Mouse (Mus musculus) lung, adult 18-20 months (tissue): Measurements from ENCODE around the gene Arhgef38.

Experiments
- DNase-seq, 2 experiments: peaks; one replicate each; pipeline ENCODE4 v3.0.0; 2022; ENCODE audit warnings: mixed read lengths in 2 of 2

Arhgef38 gene

GRCm38 (mm10) chr3:133091664-133092273, 143.0 kb downstream of the Arhgef38 start, which contains the start of the genes Ints12 and Gstcd:
Ints12 (plus strand) TSS chr3:133091840.
Gstcd (minus strand) TSS chr3:133092033.
- peak; percentile 91 to 92 for DNase-seq

DNA sequence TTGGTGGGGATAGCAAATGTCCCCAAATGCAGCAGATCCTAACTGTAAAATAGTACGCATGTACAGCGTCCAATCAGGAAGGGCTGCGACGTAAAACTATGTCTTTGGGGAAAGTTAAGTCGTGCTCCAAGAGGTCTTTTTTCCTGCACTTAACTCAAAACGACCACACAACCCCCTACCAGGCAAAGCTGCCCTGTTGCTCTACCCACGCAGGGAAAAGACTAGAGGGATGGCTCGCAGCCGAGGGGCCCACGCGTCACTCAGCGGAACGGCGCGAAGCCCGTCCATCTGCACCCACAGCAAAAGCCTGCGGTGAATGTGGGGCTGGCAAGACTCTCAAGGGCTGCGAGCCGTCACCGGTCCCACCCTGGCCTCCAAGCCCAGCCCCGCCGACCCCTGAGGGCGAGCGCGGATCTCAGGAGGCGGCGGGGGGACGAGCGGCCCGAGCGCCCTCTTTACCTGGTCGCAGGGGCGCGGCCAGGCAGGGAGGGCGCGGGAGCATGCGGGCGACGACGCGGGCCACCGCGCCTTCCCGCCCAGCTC, 143.6 kb downstream of the Arhgef38 start:
- no peak for DNase-seq

GRCm38 (mm10) chr3:133090247-133091120, 144.3 kb downstream of the Arhgef38 start:
- no peak for DNase-seq

GRCm38 (mm10) chr3:133085858-133086257, 148.9 kb downstream of the Arhgef38 start:
- no peak for DNase-seq

DNA sequence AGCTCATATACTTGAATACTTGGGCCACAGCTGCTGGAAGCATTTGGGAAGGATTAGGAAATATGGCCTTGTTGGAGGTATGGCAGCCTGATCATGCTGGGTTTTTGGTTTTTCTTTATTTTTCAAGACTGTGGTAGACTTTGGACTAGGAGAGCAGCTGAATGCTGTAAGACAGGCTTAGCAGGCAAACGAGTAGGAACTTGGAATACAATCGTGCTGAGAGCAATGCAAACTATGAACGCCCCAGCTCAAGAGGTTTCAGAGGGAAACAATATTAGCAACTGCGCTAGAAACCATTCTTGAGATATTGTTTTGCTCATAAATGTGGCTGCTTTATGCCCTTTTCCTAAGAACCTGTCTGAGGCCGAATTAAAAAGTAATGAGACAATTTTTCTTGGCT, 152.0 kb downstream of the Arhgef38 start:
- DNase-seq, result peak in 1 of 2 experiments; percentile 11

- no peak for DNase-seq
Observed at GRCm38 (mm10) chr3:133075560-133075959, 159.2 kb downstream of the Arhgef38 start.
